Mouse (Mus musculus) testis, postnatal 10 days (tissue): Measurements from ENCODE around the gene Dido1.
"Not testable (repeated sequence)": the region's sequence is repeated elsewhere in the genome, so short reads cannot be mapped to it uniquely, and the experiment has no call there.

Experiments
- DNase-seq: peaks from one replicate; pipeline ENCODE4 v3.0.0; 2021; ENCODE audit warnings: low spot score

Dido1 gene

DNA sequence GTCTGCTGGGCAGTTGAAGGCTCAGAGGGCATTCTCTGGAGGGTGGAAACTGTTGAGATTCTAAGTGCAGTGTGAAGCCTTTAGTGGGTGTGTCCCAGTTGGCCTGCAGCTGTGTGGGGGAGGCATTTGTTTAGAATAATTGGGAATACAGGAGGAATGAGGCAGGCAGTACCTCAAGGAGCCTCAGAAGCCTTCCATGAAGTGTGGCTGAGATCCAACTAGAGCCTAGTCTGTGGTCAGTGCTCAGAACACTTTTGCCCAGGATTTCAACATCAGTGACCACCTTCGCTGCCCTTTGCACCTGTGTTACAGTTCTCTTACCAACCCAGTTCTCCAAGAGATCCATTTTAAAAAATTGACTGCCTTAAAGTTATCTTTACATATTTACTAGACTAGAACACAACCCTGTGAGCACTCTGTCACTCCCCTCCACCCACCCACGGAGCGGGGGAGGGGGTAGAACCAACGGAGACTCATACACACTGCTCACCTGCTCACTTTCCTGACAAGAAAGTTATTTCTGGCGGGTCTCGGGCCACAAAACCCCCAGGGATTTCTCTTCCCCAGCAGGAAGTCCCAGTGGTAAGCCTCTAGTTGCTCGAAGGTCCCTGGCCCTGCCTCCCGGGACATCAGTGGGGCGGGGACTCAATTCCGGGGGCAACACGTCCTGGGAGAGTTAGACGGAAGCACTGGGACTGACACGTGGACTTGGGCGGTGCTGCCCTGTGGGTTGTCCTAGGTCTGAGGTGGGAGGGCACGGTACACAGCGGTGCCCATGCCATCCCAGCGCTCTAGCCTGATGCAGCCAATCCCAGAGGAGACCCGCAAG, 15.0 kb upstream of the Dido1 start, which contains the start of gene Slc17a9:
Slc17a9 (plus strand) TSS at position 679 of the 829 bp plus-strand sequence.
- peak; percentile 57 for DNase-seq

DNA sequence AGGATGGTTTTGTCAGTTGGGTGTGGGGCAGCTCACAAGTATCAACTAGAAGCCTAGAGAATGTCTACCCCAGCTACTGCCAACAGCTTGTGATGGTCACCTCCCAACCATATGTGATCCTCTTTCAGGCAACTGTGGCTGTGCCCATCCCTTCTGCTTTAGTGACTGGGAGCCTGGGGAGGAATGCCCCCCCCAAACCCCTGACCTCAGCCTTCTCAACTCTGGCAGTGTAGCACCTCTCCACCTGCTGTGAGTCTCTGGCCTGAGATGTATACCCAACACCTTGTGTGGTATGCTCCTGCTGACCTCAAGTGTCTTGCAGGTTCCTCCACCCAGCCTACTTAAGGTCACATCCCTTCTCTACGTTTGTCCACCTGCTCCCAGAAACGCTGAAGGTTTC, 14.1 kb upstream of the Dido1 start:
- peak; percentile 38 for DNase-seq

DNA sequence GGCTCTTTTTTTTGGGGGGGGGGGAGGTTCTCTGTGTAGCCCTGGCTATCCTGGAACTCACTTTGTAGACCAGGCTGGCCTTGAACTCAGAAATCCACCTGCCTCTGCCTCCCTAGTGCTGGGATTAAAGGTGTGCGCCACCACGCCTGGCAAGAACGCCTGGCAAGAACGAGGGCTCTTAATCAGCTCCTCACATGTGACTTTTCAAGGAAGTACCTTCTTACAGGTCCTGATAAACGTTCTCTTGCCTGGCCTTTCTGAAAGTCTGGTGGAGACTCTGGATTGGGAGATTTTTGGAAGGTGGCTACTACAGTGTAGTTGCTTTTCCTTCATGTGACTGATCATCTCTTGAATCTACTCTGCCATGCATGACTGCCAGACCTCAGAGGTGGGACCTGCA, 12.9 kb upstream of the Dido1 start:
- not testable (repeated sequence) for DNase-seq

DNA sequence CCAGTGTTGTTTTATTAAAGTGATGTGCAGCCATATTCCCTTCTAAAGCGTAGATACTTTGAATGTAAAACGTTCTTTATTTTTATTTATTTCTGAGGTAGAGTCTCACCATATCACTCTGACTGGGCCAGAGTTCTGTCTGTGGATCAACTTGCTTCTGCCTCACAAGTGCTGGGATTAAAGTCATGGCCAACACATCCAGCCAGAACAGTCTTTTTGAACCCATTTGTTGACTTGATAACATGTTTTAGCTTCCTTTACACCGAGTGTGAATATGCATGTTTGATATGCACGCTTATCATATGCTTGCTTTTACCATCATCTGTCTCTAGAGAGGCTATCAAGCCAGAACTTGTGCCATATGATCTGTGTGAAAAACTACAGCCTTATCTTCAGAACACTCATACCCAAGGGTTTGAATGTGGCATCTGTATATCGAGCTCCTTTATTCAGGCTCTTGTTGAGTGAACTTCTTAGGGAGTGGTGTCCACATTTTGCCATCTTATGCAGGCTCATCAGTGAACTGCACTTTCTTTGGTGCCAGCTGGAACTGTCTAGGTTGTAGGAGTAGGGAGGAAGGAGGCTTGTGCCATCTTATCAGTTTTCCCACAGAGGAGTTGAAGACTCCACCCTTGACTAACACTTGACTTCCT, 2.4 kb upstream of the Dido1 start:
- DNase-seq, result no peak

DNA sequence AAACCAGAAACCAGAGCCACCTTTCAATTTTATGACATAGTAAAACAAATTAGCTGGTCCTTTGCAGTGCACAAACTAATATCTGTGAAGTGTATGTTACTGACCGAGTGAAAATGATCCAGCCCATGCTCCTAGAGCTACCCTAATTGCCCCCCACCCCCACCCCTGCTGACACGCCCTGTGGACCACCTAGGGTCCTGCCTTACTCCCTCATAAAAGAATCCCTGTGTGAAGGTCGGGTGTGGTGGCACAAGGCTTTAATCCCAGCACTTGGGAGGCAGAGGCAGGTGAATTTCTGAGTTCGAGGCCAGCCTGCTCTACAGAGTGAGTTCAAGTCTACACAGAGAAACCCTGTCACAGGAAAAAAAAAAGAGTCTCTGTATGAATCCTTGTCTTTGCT, 1.7 kb upstream of the Dido1 start:
- DNase-seq, result no peak

DNA sequence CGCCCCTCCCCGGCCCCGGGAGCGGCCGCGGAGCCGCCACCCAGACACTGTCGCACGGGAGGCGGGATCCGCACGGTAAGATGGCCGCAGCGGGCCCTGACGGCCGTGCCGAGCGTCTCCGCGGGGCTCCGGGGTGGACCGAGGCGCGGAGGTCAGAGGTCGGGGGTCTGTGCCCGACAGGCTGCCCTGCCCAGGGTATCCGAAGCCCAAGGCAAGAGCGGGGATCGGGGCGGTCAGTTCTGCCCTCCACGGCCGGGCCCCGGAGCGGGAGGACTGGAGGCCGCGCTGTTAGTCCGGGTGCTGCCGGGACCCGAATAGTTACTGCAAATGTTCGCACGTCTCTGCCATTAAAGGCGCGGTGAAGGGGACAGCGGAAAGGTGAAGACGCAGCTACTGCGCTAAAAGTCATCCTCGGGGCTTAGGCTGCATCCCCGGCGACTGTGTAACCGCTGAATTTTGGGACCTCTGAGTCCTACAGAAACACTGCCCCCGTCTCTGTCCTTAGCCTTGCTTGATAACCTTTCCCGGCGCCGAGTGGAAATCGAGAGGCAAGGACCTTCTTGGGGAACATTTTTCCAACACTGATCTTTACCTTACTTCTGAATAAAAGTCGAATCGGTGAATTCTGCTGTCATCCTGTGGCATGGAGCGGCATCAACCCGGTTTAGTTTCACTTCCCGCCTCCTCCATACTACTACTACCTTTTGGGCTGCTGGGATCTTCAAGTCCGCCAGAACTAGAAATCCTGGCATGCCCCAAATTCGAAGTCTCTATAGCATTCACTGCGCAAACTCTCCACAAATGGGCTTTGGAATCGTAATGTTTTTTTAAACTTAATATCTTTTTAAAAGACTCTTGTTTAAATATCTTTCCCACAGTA, 717 bp upstream of the Dido1 start:
- DNase-seq, result no peak

DNA sequence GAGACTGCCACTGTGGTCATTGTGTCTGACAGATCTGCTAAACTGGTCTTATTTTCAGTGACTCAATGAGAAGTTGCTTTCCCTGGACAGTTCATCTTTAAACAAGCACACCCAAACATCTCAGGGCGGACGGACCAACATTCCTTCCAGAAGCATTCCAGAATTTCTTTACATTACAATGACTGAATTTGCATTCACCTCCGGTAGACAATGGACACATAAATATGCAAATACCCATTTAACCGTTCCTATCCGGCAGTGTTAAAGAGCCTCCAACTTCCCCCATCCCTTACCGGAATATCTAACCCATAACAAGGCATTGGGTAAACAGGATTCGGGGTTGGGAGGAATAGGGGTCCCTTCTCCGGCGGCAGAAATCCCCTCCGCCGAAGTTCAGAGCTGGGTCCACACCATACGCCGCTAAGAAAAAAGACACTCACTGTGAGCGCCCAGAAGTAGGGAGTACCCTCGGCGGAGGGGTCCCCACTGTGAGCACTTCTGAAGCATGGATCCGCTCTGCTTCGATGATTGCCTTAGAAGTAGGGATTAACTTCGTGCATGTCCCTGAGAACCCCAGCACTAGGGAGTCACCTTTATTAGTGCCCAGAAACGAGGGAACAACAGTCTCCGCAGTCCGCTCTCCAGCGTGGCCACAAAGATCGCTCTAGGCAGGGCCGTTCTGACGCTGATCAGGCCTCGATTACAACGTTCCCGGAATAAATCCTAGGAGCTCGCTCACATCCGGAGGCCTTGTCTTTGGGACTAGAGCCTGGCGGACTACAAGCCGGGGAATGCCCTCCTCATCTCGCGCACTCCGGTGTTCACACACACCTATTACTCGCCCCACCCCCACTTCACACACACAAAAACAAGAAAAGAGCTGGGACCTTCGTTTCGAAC, 526 bp downstream of the Dido1 start:
- DNase-seq, result no peak

DNA sequence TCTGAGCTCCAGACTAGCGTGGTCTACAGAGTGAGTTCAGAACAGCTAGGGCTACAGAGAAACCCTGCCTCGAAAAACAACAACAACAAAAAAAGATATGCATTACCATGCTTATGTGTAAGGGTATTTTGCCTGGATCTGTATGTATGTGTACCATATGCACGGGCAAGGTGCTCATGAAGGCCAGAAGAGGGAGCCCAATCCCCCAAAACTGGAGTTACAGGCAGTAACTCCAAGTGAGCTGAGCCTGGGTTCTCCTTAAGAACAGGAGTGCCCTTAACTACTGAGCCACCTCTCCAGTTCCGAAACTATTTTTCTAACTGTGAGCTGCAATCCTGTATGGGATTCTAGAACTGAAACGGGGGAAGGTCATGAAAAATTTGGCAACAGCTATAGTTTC, 3.8 kb downstream of the Dido1 start:
- DNase-seq, result no peak

DNA sequence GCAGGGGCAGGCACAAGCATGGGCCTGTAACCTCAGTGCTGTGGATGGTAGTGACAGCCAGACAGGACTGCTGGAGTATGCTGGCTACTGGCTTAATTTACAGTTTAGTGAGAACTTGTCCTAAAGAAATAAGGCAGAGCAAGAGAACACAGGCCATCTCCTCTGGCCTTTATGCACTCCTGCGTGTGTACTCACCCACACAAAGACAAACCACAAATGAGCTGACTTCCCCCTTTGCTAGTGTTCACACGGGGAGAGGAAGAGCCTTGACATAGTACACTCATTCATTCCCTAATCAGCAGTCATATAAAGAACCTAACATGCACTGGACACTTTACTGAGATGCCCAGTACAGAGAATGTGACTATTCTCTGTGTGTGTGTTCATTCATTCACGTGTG, 4.7 kb downstream of the Dido1 start:
- DNase-seq, result no peak

DNA sequence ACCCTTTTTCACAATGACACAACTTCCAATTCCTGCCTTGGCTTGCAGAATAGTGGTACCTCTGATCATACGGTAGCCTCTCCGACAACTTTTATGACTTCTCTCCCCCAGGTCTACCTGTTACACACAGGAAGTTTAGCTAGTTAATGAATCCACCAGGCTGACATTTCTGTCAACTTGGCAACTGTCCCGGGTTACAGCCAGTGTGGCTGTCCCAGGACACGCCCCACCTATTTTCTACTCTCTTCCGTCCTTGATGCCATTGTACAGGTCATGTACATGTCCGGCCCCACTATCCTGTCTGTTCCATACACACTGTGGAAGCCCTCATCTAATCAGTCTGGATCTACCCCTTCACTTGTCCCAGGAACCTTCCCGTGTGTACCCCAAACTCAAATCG, 5.2 kb downstream of the Dido1 start:
- DNase-seq, result no peak

DNA sequence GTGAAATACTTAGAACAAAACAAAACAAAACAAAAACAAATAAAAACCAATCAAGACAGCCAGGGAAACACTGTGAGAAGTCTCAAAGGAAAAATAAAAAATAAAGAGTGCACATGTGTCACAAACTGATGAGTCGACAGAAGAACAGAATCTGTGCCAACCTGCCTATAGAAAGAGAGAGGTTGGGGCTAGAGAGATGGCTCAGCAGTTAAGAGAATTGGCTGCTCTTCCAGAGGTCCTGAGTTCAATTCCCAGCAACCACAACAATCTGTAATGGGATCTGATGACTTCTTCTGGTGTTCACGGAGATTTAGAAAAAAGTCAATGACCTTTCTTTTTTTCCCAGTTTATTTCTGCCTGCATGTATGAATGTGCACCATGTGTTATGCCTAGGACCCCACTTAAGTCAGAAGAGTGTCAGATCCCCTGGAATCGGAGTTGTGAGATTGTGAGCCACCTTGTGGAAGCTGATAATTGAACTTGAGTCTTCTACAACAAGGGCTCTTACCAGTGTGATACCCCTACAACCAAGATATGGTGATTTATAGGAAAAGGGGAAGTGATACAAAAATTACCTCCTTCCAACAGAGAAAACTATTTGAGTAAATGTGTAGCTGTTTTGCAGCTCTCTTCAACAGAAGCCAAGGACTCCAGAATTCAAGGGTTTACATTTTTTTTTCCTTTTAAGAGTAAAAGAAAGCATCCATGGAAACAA, 6.0 kb downstream of the Dido1 start:
- DNase-seq, result no peak

DNA sequence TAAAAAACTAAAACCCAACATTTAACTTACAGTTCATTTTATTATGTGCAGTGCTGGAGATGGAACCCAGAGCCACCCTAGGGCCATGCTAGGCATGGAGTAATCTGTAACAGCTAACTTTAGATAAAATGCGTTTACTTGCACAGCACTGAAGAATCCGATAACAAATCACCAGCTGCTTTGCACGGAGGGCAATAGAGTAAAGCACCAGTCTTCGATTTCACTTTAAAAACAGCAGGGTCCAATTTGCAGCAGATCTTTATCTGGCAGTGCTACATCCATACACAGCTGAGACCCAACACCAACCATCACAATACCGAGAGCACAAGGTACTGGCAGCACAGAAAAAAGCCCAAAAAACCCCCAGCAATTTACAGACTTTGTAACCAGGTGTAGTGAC, 6.6 kb downstream of the Dido1 start:
- DNase-seq, result no peak

DNA sequence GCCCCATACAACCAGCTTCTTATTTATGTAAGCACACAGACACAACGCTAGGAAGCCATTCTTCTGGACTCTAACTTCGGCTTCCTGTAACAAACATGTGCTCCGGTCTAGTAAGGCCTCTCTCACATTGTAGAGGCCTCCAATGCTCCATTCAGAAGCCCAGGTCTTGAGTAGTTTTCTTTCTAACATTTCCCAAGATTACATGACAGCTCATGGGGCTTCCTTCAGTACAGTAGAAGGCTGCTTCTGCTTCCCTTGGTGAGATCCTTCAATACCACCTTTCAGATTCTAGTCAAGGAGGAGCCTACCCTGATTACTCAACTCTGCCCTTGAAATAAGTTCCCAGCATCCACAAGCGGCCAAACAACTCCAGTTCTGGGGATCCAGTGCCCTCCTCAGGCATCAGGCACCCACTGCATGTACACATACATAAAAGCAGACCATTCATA, 7.1 kb downstream of the Dido1 start:
- no peak for DNase-seq

DNA sequence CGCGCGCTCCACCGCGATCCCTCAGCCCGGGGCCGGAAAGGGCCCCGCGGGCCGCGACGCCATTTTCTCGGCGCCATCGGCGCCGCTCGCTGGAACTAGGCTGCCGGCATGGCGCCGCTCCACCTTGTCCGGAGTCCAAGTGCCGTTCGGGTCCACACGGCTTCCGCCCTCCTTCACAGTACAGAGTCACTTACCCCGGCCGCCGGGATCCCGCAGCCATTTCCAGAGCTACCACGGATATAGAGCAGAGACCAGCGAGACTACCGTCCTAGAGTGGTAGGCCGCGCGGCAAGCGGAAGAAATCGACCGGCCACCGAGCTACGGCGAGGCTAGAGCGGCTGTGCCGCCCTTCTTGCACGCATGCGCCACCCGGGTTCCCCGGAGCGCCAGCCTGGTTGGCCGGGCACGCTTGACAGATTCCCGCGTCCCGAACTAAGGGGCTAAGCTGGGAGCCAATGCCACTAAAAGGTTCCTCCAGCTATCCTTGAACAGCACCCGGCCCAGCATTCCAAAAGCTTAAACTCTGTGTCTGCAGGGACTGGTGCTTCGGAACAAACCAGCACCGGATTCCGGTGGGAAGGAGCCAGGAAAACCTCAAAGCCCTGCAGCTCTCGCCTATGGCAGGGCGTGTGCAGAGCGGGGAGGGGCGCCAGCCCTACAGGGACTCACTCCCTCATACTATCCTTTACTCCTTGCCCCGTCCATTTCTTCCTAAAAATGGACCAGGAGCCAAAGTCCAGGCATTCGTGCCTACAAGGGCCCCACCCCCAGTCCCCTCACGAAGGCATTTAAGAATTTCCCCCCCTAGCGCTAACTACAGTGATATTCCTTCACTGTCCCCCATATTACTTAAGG, 7.8 kb downstream of the Dido1 start:
- peak; percentile 93 for DNase-seq

DNA sequence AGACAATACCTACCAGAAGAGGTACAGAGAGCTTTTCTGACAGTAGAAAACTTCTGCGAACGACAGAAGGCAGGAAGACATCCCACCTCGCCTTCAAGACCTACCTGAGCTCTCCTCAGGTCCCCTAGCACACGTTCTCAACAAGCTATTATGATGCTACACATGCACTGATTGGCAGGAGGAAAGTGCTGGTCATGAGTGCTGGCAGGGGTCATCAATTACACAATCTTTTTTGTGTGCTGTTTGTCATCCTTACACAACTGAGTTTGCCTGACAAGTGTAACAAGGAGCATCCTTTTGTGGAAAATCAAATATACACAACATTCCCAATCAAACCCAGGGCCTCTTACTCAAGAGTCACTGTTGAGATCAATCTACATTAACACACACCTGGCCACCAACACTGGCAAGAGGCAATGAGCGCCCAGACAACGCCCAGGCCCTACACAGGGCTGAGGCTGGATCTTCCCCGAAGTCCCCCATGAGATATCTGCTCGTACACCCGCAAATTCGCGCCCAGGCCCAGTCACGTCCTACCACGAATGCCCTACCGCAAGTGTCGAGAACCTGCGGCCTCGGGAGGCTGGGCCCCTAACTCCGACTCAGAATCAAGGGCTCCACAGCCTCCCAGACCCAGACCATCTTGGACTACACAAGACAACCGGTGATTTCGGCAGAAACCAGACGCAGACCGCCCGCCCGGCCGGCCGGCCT, 8.6 kb downstream of the Dido1 start:
- DNase-seq, result no peak

DNA sequence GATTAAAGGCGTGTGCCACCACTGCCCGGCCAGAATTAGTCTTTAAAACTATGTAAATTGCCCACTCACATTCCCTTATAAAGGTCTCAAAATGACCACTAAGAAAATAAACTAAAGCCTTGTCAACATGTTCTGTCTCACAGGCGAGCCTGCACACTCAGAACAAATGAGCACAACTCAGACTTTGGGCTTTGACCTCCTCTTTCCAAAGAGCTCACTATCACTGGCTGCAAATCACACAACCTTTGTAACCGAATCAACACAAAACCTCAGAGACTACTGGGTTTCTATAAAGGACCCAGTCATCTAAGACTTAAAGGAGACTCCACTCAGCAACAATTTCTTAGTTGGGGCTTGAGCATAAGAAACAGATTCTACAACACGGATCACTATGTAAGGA, 9.3 kb downstream of the Dido1 start:
- DNase-seq, result no peak

DNA sequence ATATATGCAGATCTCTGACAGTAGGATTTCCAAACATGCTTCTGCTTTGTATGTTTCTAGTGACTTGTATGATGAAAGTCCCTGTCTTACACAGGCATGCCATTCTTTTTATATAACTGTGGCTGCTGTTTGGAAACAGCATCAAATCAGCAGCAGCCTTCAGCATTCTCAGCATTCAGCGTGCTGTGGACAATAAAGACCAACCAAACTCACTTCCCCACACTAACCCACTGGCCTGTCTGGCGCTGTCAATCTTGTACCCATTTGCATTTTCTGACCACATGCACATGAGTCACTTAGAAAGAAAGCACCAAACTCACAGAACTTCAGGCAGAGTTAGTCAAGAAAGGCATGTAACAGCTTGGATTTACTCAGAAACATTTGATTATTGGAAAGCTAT, 14.6 kb downstream of the Dido1 start:
- DNase-seq, result no peak

DNA sequence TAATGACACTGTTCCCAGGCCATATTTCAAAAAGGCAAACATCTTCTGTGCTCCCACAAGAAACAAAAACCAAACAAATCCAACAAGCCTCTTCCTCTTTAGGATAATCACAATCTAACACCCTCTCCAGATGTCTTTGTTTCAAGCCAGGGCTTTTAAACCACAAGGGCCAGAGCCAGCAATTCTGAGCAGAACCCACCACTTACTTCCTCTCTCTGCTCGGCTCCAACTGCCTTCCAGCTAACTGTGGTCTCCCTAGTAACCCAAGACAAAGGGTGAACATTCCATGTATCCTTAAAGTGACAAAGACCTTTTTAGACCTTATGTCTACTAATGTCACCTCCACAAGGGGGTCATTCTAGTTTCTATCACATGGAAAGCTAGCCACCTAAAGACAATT, 17.2 kb downstream of the Dido1 start:
- no peak for DNase-seq

DNA sequence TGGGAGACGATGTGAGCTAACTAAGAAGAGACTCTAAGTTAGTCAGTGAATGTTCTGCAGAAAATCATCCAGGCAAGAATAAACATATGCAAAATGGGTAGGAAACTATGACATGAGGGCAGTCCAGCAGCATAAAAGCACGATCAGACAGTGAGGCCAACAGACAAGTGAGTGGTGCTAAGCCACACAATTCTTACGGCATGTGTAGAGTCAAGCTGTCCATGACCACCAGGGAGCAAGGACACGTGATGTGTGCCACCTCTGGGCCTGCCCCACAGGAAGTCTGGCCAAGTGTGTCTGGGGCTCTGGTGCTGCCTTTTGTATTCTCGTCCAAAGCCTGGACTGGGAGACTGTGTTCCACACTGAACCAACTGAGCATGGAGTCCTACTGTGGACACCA, 20.0 kb downstream of the Dido1 start:
- DNase-seq, result no peak
